Comparison of ENCODE assay signal across 12 mouse cellular contexts in genomic region chr14:19740147-19740738, GRCm38 (mm10).
"Had no signal": no experiment of that assay in that cellular context is flagged by ENCODE, and none has a peak within 500 bp of the region (broad histone marks: within the 10 kb centered on the region; RNA-seq: fewer than 3 reads in every experiment).

No protein-coding gene starts in this region.

- H3K4me3 ChIP-seq: limb, embryonic 13.5 days; liver, embryonic 15.5 days; midbrain, embryonic 10.5 days; midbrain, embryonic 15.5 days; neural tube, embryonic 12.5 days had no signal

- H3K9me3 ChIP-seq: limb, embryonic 13.5 days; liver, embryonic 15.5 days; midbrain, embryonic 10.5 days; midbrain, embryonic 15.5 days; neural tube, embryonic 12.5 days had no signal

- H3K4me2 ChIP-seq: limb, embryonic 13.5 days; liver, embryonic 15.5 days; midbrain, embryonic 15.5 days; neural tube, embryonic 12.5 days had no signal

- ATAC-seq: intestine, postnatal 0 days; lung, postnatal 0 days; midbrain, embryonic 15.5 days had no signal

- H3K27ac ChIP-seq: limb, embryonic 13.5 days; liver, embryonic 15.5 days; midbrain, embryonic 10.5 days; midbrain, embryonic 15.5 days; neural tube, embryonic 12.5 days had no signal

- H3K36me3 ChIP-seq: limb, embryonic 13.5 days; liver, embryonic 15.5 days; midbrain, embryonic 10.5 days; midbrain, embryonic 15.5 days; neural tube, embryonic 12.5 days had no signal

- H3K27me3 ChIP-seq: limb, embryonic 13.5 days; liver, embryonic 15.5 days; midbrain, embryonic 15.5 days; neural tube, embryonic 12.5 days had no signal

- DNase-seq: layer of hippocampus, adult 9-11 months; lung, adult 2 months; lung, postnatal 4 days; thymus, adult 2 months; thymus, postnatal 25 days had no signal

- H3K9ac ChIP-seq: limb, embryonic 13.5 days; liver, embryonic 15.5 days; midbrain, embryonic 15.5 days; neural tube, embryonic 12.5 days had no signal

- H3K4me1 ChIP-seq: liver, embryonic 15.5 days had no signal
